Mouse (Mus musculus): ENCODE results near the gene Pdpr.

- TF ChIP-seq CTCF (conservative IDR thresholded peaks at IDR 0.05 in 1 of 2, IDR thresholded peaks at IDR 0.05 in 1 of 2; ENCODE audit: low read depth in 2 of 2, low read length in 2 of 2): peak in 1 of 2 experiments; percentile 70; a peak in 2 of 4 replicates
- TF ChIP-seq KAT2A (IDR thresholded peaks at IDR 0.05; ENCODE audit: insufficient replicate concordance, low read length): no peak
- TF ChIP-seq EP300 (IDR thresholded peaks at IDR 0.05; ENCODE audit: low read length): no peak
- TF ChIP-seq TBP (conservative IDR thresholded peaks at IDR 0.05; ENCODE audit: low read depth, low read length): no peak
- TF ChIP-seq NELFE (IDR thresholded peaks at IDR 0.05; ENCODE audit: low read depth, low read length): no peak
- TF ChIP-seq MYC (IDR thresholded peaks at IDR 0.05; ENCODE audit: low read depth, low read length): no peak
Observed at GRCm38 (mm10) chr8:111079861-111080271, 14.6 kb upstream of the Pdpr start.
